Mouse (Mus musculus): ENCODE measurements at regions not wholly inside any gene's neighbourhood (a gene's known extent, or its start where the extent isn't known, plus 50 kb on each side); places are given as distances from the start of the nearest gene placed in this dataset.

DNA sequence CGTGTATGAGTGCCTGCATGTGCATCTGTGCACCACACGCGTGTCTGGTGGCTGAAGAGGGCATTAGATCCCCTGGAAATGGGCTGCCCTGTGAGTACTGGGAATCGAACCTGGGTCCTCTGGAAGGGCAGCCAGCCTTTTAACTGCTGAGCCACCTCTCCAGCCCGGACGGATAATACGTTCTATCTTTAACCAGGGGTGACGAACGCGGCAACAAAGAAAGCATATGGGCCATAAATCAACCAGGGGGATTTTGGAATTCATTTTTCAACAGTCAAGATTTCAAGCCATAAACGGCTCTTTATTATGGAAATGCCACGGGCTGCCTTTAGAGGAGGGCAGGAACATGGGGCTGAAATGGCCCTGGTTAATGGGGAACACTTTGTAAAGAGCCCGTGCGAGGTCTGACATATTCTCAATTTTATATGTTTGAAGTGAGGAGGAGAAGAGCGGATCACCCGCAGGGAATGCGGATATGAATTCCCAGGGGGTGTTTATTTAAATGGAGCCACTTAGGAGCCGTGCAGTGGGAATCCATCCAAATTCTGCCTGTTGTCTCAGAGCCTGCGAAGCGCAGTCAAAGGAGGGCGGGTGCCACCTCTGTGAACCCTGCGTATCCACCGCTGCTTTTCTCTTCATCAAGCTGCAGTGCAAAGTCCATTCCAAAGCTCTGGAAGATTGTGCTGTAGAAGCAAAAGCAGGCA lies 118.0 kb upstream of the Sulf2 start:
- peaks cover 4% of the 10 kb centered on the region for H3K27me3 ChIP-seq
- in situ Hi-C loops (cut with MboI; ENCODE audit: low pct_unique_long_range_greater_than_20kb): no loop called here
- TF ChIP-seq CTCF (IDR thresholded peaks at IDR 0.05): no peak
- CTCF ChIA-PET: no interaction called here
- ATAC-seq: no peak
- POLR2A ChIA-PET: no interaction called here
- DNase-seq (ENCODE audit: low read depth, low spot score): no peak

DNA sequence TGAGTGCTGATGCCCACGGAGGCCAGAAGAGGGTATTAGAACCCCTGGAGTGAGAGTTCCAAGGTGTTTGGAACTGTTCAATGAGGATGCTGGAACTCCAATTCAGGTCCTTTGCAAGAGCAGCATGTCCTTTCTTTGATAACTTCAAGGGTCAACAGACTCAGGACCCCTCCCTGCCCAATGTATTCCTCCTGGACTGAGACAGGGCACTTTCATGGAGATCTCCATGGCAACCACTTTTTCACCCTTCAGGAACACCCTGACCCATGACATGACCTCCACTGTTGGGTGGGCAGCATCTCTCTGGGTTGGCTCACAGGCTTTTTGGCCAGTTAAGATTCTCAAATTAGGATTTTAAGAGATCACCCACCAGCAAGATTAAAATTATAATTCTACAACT lies 117.4 kb upstream of the Sulf2 start:
- peaks cover 4% of the 10 kb centered on the region for H3K27me3 ChIP-seq
- no peak for ATAC-seq
- TF ChIP-seq CTCF (IDR thresholded peaks at IDR 0.05): no peak
- ChIA-PET POLR2A (no interaction called here), CTCF (no interaction called here)
- in situ Hi-C loops (cut with MboI; ENCODE audit: low pct_unique_long_range_greater_than_20kb): no loop called here
- DNase-seq (ENCODE audit: low read depth, low spot score): no peak

DNA sequence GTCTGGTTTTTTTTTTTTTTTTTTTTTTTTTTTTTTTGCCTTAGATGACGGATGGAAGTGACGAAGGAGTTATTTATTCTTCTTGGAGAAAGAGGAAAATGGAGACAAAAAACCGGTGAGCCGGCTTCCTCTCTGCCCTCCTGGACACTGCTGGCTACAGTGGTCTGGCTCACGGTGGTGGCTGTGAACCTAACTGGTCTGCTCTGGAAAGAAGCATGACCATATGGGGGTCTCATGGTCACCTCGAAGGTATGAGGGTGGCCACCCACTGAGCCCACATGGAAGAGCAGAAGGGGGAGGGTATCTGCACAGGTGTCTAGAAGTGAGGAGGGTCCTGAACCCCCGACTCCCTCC lies 116.7 kb upstream of the Sulf2 start:
- DNase-seq (ENCODE audit: low read depth, low spot score) (no peak), ATAC-seq (no peak)
- no peak for TF ChIP-seq CTCF (IDR thresholded peaks at IDR 0.05)
- peaks cover 4% of the 10 kb centered on the region for H3K27me3 ChIP-seq
- POLR2A ChIA-PET: no interaction called here
- in situ Hi-C loops (cut with MboI; ENCODE audit: low pct_unique_long_range_greater_than_20kb): no loop called here
- CTCF ChIA-PET: no interaction called here

DNA sequence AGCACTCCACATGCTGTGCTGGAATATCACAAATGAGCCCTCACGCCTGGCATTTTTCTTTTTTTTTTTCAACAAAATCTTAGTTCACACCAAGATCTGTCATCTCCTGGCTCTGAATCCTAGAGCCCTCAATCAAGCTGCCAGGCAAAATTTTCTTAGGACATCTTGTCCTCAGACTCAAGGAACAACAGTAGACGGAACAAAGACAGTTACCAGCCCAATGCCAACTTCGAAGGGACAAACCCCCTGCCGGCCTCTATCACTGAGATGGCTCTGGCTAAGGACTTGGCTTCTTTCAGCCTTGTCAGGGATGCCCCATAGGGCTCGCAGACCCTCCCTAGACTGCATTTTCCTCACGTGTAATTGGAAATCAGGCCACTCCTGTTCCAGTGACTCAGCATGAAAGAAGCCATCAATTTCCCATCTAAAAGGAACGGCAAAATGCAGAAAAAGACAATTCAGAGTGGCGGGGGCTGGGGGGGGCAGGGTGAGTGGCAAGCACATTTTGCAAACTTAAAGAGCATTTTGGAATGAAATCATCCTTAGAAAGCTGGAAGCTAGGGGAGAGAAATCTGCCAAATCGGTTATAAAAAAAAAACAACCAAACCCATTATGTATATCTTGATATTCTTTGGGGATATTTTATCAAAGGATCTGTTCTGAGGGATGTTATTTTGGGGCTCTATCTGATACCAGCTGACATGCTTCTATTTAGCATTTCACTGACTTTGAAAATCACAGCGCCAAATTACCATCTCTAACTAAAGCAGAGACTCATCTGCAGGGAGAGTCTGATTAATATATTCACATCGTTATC lies 116.1 kb upstream of the Sulf2 start:
- H3K27me3 ChIP-seq: peaks cover 4% of the 10 kb centered on the region
- ChIA-PET POLR2A (no interaction called here), CTCF (no interaction called here)
- DNase-seq (ENCODE audit: low read depth, low spot score) (no peak), ATAC-seq (no peak)
- no peak for TF ChIP-seq CTCF (IDR thresholded peaks at IDR 0.05)
- in situ Hi-C loops (cut with MboI; ENCODE audit: low pct_unique_long_range_greater_than_20kb): no loop called here

DNA sequence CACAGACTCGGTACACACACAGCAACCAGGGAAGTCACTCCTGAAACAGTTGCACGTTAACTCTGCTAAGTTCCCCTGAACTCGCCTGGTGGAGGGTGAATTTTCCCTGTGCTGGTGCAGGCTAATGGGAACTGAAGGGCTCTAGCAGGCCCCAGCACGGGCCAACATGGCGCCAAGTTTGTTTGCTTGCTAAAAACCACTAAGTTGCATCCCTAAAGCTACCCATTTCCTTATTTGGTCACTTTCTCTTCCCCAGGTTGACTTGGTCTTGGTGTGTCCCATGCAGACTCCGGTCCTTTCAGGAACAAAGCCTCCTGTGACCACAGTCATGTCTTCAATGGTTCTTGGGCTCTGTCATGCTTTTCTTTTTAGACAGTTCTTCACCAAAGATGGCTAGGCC lies 114.5 kb upstream of the Sulf2 start:
- peaks cover 4% of the 10 kb centered on the region for H3K27me3 ChIP-seq
- in situ Hi-C loops (cut with MboI; ENCODE audit: low pct_unique_long_range_greater_than_20kb): no loop called here
- TF ChIP-seq CTCF (IDR thresholded peaks at IDR 0.05): no peak
- ChIA-PET CTCF (no interaction called here), POLR2A (no interaction called here)
- DNase-seq (ENCODE audit: low read depth, low spot score) (no peak), ATAC-seq (no peak)

DNA sequence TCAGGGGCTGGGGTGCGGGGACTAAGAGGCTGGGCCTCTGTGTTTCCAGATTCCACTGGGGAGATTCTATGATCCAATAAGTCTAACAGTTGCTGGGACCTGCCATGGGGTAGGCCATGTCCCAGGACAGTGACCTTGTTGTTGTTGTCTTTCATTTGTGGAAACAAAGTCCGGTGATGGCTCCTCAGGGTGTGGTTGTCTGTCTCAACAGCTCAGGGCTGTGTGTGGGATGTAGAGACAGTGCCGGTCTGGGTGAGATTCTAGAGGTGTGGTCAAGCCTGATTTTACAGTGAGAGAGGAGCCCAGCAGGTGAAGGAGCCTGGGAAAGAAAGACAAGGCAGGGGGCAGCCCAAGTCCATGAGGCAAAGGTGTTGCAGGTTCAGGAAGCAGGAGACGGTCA lies 111.5 kb upstream of the Sulf2 start:
- ATAC-seq (no peak), DNase-seq (ENCODE audit: low read depth, low spot score) (no peak)
- in situ Hi-C loops (cut with MboI; ENCODE audit: low pct_unique_long_range_greater_than_20kb): no loop called here
- H3K27me3 ChIP-seq: peaks cover 5% of the 10 kb centered on the region
- ChIA-PET POLR2A (interaction anchor here (0.8 to 0.9 kb wide), 2 partner anchors 14 to 34 kb away, joined by 3 to 4 read pairs; no protein-coding TSS in a partner anchor), CTCF (no interaction called here)
- no peak for TF ChIP-seq CTCF (IDR thresholded peaks at IDR 0.05)

DNA sequence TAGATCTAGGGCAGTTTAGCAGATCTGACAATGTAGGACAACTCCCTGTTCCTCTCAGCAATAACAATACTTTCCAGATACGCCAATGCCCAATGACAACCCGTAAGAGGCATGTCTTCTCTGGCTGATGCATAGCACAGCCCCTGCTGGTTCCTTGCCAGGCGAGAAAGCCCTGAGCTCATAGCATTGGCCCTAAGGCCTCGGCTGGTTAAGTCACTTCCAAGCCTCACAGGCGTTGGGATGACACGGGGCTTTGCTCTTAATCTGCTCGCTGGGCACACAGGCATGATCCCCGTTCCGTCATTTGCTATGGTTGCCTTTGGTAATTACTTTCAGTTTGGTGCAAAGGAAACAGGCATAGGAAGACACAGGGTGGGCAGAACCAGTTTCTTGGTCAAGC lies 111.0 kb upstream of the Sulf2 start:
- peak; percentile 91 for ATAC-seq
- CTCF ChIA-PET: no interaction called here
- POLR2A ChIA-PET: interaction anchor here (0.8 kb wide), 1 partner anchor 14 kb away, joined by 3 read pairs; no protein-coding TSS in a partner anchor
- TF ChIP-seq CTCF (IDR thresholded peaks at IDR 0.05): no peak
- DNase-seq (ENCODE audit: low read depth, low spot score): peak; percentile 80
- H3K27me3 ChIP-seq: peaks cover 8% of the 10 kb centered on the region
- in situ Hi-C loops (cut with MboI; ENCODE audit: low pct_unique_long_range_greater_than_20kb): no loop called here

DNA sequence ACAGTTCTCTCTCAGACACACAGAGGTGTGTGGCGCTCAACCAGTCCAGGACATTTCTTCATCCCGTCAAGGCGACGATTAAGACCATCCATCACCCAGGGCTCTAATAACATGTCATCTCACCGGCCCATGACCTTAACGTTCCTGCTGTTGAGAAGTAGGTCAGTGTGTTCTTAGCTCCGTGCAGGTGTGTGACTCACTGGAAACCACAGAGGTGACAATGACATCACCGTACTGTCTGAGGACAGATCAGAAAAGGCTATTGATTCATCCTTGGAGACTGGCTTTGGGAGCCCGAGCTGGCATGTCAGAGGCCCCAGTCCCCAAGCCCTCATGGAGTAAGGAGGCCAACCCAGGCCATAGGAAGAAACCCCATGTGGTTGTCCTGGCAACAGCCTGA lies 109.3 kb upstream of the Sulf2 start:
- in situ Hi-C loops (cut with MboI; ENCODE audit: low pct_unique_long_range_greater_than_20kb): no loop called here
- ChIA-PET POLR2A (no interaction called here), CTCF (no interaction called here)
- no peak for TF ChIP-seq CTCF (IDR thresholded peaks at IDR 0.05)
- no peak for ATAC-seq
- peaks cover 17% of the 10 kb centered on the region for H3K27me3 ChIP-seq
- no peak for DNase-seq (ENCODE audit: low read depth, low spot score)

DNA sequence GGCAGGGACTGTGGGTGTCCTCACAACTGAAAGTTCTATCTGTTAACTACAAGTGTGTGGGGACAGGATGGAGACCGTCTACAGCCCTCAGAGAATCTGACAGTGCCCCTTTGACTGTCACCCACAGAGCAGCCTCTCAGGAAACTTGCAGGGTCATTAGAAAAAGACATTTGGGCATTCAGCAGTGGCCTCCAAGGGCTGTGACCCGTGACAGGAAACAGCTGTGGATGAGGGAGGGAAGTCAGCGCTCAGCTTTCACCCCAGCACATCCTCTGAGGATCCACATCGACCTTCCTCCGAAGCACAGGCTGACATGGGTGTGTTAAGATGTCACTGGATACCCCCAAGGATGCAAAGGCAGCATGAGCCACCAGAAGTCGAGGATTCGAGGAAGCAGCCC lies 106.3 kb upstream of the Sulf2 start:
- TF ChIP-seq CTCF (IDR thresholded peaks at IDR 0.05): no peak
- CTCF ChIA-PET: interaction anchor here (1.6 kb wide), 2 partner anchors 13 to 19 kb away, joined by 3 to 4 read pairs; no protein-coding TSS in a partner anchor
- in situ Hi-C loops (cut with MboI; ENCODE audit: low pct_unique_long_range_greater_than_20kb): no loop called here
- peaks cover 21% of the 10 kb centered on the region for H3K27me3 ChIP-seq
- ATAC-seq: no peak
- POLR2A ChIA-PET: no interaction called here
- DNase-seq (ENCODE audit: low read depth, low spot score): no peak

DNA sequence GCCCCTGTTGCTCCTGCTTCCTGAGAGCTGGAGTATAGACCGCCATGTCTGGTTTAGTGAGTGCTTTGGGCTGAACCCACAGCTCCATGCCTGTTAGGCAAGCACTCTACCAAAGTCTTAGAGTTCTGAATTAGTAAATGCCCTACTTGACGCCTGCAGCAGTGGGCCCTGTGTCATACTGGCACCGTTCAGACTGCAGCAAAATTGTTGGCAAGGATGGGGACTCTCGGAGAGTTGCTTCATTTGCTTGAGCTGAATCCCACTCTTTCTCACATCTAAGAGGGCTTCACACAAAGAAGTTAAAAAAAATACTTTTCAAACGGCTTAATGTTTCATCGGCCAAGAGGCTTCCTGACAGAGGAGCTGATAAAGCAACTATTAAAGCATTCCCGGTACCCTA lies 105.6 kb upstream of the Sulf2 start:
- in situ Hi-C loops (cut with MboI; ENCODE audit: low pct_unique_long_range_greater_than_20kb): no loop called here
- ATAC-seq (no peak), DNase-seq (ENCODE audit: low read depth, low spot score) (no peak)
- ChIA-PET CTCF (interaction anchor here (1.6 kb wide), 2 partner anchors 14 to 20 kb away, joined by 3 to 4 read pairs; no protein-coding TSS in a partner anchor), POLR2A (no interaction called here)
- H3K27me3 ChIP-seq: peaks cover 21% of the 10 kb centered on the region
- TF ChIP-seq CTCF (IDR thresholded peaks at IDR 0.05): no peak

DNA sequence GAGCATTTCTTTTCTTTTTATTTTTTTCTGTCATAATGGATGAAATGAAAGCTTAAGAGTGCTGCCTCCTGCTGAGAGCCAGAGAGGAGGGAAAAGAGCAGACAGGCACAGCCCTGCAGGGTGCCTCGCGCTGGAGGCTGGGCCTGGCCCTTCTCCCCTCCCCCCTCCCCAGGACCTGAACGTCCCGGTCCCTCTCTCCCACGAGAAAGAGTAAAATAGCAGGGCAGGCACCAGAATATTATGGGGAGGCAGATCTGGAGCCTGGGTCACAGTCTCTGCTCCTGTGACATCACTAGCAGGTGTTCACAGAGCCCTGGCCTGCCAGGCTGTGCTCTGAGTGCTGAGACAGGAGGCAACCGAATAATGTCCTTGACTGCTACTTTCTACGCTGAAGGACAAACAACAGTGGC lies 103.3 kb upstream of the Sulf2 start:
- ChIA-PET POLR2A (no interaction called here), CTCF (no interaction called here)
- ATAC-seq (no peak), DNase-seq (ENCODE audit: low read depth, low spot score) (no peak)
- peaks cover 21% of the 10 kb centered on the region for H3K27me3 ChIP-seq
- TF ChIP-seq CTCF (IDR thresholded peaks at IDR 0.05): no peak
- in situ Hi-C loops (cut with MboI; ENCODE audit: low pct_unique_long_range_greater_than_20kb): no loop called here
